Mouse (Mus musculus): Measurements from ENCODE around the gene Tmem14c. TPM values are rescaled to one million over a fixed set of nuclear protein-coding genes. Genes with fewer than 3 reads are reported as not detected.
"Not testable (repeated sequence)": the region's sequence is repeated elsewhere in the genome, so short reads cannot be mapped to it uniquely, and the experiment has no call there.

Gene Tmem14c
- total RNA-seq (2021): 10 to 100 TPM; 56.1 to 57.2 TPM

GRCm38 (mm10) chr13:41015829-41016634, at the start of gene Tmem14c:
Gene Tmem14c, plus strand, starts transcription at chr13:41016292.
- DNase-seq: peak; percentile 95
- intact Hi-C loops (cut with DNase I): loop anchor here (10.0 kb wide), 1 partner anchor 219 kb away; no protein-coding TSS in a partner anchor

- no peak for DNase-seq
- intact Hi-C loops (cut with DNase I): no loop called here
Observed at GRCm38 (mm10) chr13:40967609-40968008, 48.5 kb upstream of the Tmem14c start.

GRCm38 (mm10) chr13:40968564-40968963, 47.5 kb upstream of the Tmem14c start:
- intact Hi-C loops (cut with DNase I): no loop called here
- DNase-seq: no peak

- intact Hi-C loops (cut with DNase I): no loop called here
Observed at GRCm38 (mm10) chr13:40969761-40970390, 46.2 kb upstream of the Tmem14c start.

GRCm38 (mm10) chr13:40971261-40971660, 44.8 kb upstream of the Tmem14c start:
- DNase-seq: no peak
- intact Hi-C loops (cut with DNase I): no loop called here

More at GRCm38 (mm10) chr13:40969761-40970390, 46.2 kb upstream of the Tmem14c start:
- no peak for DNase-seq

- intact Hi-C loops (cut with DNase I): no loop called here
- no peak for DNase-seq
Observed at GRCm38 (mm10) chr13:40971831-40972230, 44.3 kb upstream of the Tmem14c start.

- intact Hi-C loops (cut with DNase I): no loop called here
- no peak for DNase-seq
Observed at GRCm38 (mm10) chr13:40972976-40973375, 43.1 kb upstream of the Tmem14c start.

- DNase-seq: peak; percentile 42
- intact Hi-C loops (cut with DNase I): no loop called here
Observed at GRCm38 (mm10) chr13:40977609-40978008, 38.5 kb upstream of the Tmem14c start.

- no peak for DNase-seq
- intact Hi-C loops (cut with DNase I): no loop called here
Observed at GRCm38 (mm10) chr13:40978652-40979051, 37.4 kb upstream of the Tmem14c start.

GRCm38 (mm10) chr13:40979321-40979720, 36.8 kb upstream of the Tmem14c start:
- no peak for DNase-seq
- intact Hi-C loops (cut with DNase I): no loop called here

- DNase-seq: no peak
- intact Hi-C loops (cut with DNase I): no loop called here
Observed at GRCm38 (mm10) chr13:40982759-40983158, 33.3 kb upstream of the Tmem14c start.

- intact Hi-C loops (cut with DNase I): loop anchor here (5.0 kb wide), 1 partner anchor 139 kb away; no protein-coding TSS in a partner anchor
- no peak for DNase-seq
Observed at GRCm38 (mm10) chr13:40986081-40986480, 30.0 kb upstream of the Tmem14c start.

GRCm38 (mm10) chr13:40987608-40988303, 28.3 kb upstream of the Tmem14c start:
- intact Hi-C loops (cut with DNase I): loop anchor here (5.0 kb wide), 1 partner anchor 140 kb away; no protein-coding TSS in a partner anchor
- DNase-seq: not testable (repeated sequence)

GRCm38 (mm10) chr13:40988418-40988817, 27.7 kb upstream of the Tmem14c start:
- intact Hi-C loops (cut with DNase I): loop anchor here (5.0 kb wide), 1 partner anchor 141 kb away; no protein-coding TSS in a partner anchor
- DNase-seq: no peak

GRCm38 (mm10) chr13:40994487-40995263, 21.4 kb upstream of the Tmem14c start:
- DNase-seq: no peak
- intact Hi-C loops (cut with DNase I): no loop called here

GRCm38 (mm10) chr13:40998537-40998936, 17.6 kb upstream of the Tmem14c start:
- DNase-seq; intact Hi-C loops (cut with DNase I): not testable (repeated sequence)

GRCm38 (mm10) chr13:41000140-41000925, 15.8 kb upstream of the Tmem14c start:
- intact Hi-C loops (cut with DNase I): loop anchor here (5.0 kb wide), 1 partner anchor 158 kb away; no protein-coding TSS in a partner anchor
- peak; percentile 55 for DNase-seq

- peak; percentile 92 for DNase-seq
- intact Hi-C loops (cut with DNase I): loop anchor here (5.0 kb wide), 1 partner anchor 159 kb away; no protein-coding TSS in a partner anchor
Observed at GRCm38 (mm10) chr13:41000926-41001639, 15.0 kb upstream of the Tmem14c start, which contains the start of gene Pak1ip1. Gene Pak1ip1, plus strand, starts transcription at chr13:41001023.

GRCm38 (mm10) chr13:41002001-41002400, 14.1 kb upstream of the Tmem14c start:
- intact Hi-C loops (cut with DNase I): loop anchor here (5.0 kb wide), 1 partner anchor 160 kb away; no protein-coding TSS in a partner anchor
- DNase-seq: no peak
